Mouse (Mus musculus) right cerebral cortex, postnatal 4 days (tissue): Measurements from ENCODE around the gene Amer3.
A peak's percentile ranks its signal among the peaks of the same experiment; 100 is the strongest.
"Not testable (repeated sequence)": the region's sequence is repeated elsewhere in the genome, so short reads cannot be mapped to it uniquely, and the experiment has no call there.

ENCODE experiments used
- DNase-seq: peaks from one replicate; pipeline ENCODE4 v3.0.0-alpha.2; 2022

Gene Amer3

DNA sequence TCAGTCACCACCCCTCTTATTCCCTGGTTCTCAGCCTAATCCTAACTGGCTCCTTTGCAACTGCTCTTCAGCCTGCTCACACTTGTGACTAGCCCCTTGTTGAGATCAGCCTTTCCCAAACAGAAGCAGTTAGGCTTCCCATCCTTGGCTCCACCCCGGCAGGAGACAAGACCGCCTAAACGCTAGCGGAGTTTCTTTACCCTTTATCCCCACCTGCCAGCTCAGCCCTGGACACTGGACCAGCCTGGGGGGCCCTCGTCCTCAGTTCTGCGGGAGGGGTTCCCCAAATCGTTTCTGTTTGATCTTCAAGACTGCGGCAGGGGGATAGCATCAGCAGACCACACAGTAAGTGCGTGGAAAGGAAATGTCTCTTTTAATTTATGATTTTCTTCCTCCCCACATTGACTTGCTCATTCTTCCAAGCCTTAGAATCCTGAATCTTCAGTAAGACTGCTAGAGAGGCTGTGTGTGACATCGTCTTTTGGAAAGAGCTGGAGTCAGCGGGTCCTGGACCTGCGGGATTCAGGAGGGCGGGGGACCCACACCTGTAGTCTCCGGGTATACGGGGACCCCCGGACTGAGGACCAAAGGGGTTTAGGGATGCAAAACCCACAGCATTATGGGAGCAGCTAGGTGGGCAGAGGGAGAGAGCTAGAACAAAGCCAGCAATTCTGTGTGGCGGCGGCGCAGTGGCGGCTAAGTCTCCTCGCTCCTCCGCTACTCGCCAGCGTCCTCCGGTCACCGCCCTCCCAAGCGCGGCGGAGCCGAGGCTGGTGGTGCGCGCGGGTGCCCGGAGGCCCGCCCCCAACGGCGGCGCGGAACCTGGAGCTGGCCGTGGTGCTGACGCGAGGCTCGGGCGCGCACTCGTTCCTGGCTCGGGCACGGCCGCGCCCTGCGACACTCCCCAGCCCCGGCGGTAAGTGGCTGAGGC lies at the start of gene Amer3:
Amer3 (plus strand) TSS at position 807 of the 931 bp plus-strand sequence.
- DNase-seq, result peak; percentile 82

DNA sequence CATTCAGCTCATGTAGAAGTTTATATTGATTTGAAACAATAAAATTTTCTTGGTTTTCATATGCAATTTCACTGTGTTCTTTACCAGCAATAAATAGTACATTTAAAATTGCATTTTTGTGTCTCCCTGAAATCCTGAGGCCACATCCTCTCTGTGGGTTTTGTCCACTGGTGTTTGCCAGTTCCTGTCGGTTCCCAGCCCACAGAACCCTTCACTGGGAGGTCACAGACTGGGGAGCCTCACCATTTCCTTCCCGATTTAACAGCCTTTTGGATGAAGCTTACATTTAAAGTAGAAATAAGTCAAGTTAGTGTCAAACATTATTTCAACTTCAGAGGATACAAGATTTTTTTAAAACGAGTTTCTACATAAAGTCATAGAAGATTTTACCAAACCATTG lies 44.9 kb upstream of the Amer3 start:
- not testable (repeated sequence) for DNase-seq

DNA sequence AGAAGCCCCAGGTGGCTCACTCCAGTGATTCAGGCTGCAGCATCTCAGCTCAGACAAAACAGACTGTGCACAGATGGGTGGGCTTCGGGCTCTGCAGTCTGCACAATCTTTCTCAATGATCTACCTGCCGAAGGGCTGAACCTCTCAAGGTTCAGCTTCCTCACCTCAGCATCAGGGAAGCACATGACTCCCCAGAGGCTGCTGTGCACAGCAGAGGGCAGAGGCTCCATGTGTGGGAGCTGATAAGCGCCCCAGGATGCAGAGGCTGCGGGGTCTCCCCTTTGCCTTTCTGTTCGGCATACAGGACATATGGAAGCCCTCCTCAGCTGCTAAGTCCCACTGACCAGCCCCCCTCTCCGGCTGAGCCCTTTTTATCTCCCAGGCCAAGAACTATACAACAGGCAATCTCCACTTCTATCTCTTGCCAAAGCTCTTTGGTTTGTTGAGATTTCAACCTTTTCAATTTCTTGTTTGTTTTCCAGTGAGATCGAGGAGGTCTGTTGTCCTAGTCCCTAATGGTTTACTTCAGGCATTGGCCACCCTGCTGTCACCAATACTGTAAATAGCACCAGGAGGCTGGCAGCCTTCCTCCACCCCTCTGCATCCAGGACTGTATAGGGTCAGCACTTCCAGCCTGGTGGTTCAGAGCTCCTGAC lies 44.3 kb upstream of the Amer3 start, which contains the start of gene Cfc1:
Cfc1 (plus strand) TSS at position 606 of the 656 bp plus-strand sequence.
- DNase-seq, result not testable (repeated sequence)

DNA sequence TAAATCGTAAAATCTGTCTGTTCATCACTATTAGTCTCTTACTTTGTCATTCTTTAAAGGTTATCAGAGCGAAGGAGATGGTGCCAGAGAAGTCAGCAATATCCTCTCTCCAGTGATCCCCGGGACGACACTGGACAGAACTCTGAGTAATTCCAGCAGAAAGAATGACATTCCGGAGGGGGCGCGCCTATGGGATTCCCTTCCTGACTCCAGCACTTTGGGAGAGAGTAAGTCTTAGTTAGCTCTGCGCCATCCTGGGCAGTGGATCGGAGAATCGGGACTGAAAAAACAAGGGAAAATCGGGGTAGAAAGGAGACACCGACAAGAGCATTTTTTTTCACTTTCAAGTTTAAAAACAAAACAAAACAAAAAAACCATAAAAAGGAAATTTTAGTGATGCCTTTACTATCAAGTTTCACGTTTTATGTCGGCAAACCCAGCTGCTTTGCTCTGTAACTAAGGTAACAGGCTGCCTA lies 43.1 kb upstream of the Amer3 start:
- no peak for DNase-seq

GRCm38 (mm10) chr1:34536767-34537485 lies 42.5 kb upstream of the Amer3 start:
- DNase-seq, result no peak

DNA sequence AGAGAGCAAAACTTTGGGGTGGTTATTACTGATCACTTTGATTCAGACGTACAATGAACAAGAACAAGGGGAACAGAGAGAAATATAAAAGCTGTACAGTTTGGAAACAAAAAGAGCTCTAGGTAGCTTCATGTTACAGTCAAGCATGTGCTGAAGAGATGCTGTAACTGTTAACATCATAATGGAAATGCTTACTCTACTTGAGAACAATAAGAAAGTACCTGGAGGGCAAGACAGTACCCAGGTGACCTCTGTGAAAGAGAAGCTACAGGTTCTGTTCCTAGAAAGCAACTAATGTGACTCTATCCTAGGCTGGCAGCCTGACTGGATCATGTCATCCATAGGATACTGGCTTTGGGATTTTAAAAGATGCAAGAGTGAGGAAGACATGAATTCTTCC lies 32.4 kb upstream of the Amer3 start:
- no peak for DNase-seq

- no peak for DNase-seq
Measured at GRCm38 (mm10) chr1:34553690-34554089, 25.8 kb upstream of the Amer3 start.

GRCm38 (mm10) chr1:34554275-34554674 lies 25.2 kb upstream of the Amer3 start:
- no peak for DNase-seq

GRCm38 (mm10) chr1:34560843-34561242 lies 18.6 kb upstream of the Amer3 start, which contains the start of gene Prss40:
TSS of gene Prss40 (minus strand) at chr1:34560943.
- DNase-seq, result no peak

GRCm38 (mm10) chr1:34564383-34565045 lies 14.9 kb upstream of the Amer3 start:
- DNase-seq, result no peak

- no peak for DNase-seq
Measured at GRCm38 (mm10) chr1:34568120-34568519, 11.3 kb upstream of the Amer3 start.

GRCm38 (mm10) chr1:34569876-34570275 lies 9.6 kb upstream of the Amer3 start:
- DNase-seq, result no peak

GRCm38 (mm10) chr1:34571431-34571830 lies 8.0 kb upstream of the Amer3 start:
- DNase-seq, result no peak

GRCm38 (mm10) chr1:34573221-34573620 lies 6.2 kb upstream of the Amer3 start:
- no peak for DNase-seq

- DNase-seq, result no peak
Measured at GRCm38 (mm10) chr1:34579782-34580356, 412 bp downstream of the Amer3 start.

GRCm38 (mm10) chr1:34582218-34582617 lies 2.8 kb downstream of the Amer3 start:
- no peak for DNase-seq

- DNase-seq, result peak; percentile 76
Measured at GRCm38 (mm10) chr1:34583821-34584263, 4.4 kb downstream of the Amer3 start.

GRCm38 (mm10) chr1:34584736-34585135 lies 5.3 kb downstream of the Amer3 start:
- no peak for DNase-seq

DNA sequence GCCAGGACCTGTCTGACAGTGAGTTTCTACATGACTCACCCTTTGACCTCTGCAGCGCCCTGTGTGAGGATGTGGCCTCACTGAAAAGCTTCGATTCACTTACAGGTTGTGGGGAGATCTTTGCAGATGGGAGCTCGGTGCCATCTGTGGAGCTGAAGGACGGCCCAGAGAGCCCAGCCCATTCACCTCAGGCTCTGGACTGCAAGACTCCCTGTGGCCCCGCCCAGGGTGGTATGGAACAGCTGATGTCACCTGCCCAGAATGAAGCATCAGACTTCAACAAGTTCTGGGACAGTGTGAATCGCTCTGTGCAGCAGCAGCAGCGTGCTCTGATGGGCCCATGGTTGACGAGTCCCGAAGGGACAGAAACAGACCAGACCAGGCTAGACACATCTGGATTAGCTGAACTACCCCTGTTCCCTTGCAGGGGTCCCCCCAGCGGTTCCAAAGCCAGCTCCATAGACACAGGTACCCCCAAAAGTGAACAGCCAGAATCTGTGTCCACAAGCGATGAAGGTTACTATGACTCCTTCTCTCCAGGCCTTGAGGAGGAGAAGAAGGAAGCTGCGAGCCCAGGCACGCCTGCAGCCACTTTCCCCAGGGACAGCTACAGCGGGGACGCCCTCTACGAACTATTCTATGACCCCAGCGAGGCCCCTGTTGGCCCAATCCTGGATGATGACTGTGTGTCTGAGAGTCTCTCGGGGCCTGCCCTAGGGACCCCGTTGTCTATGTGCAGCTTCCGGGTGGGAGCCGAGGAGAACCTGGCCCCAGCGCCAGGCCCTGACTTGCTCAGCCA lies 8.0 kb downstream of the Amer3 start:
- no peak for DNase-seq

GRCm38 (mm10) chr1:34600000-34600399 lies 20.5 kb downstream of the Amer3 start:
- no peak for DNase-seq
